8 mouse cellular contexts compared by ENCODE assay signal in the genomic region with DNA sequence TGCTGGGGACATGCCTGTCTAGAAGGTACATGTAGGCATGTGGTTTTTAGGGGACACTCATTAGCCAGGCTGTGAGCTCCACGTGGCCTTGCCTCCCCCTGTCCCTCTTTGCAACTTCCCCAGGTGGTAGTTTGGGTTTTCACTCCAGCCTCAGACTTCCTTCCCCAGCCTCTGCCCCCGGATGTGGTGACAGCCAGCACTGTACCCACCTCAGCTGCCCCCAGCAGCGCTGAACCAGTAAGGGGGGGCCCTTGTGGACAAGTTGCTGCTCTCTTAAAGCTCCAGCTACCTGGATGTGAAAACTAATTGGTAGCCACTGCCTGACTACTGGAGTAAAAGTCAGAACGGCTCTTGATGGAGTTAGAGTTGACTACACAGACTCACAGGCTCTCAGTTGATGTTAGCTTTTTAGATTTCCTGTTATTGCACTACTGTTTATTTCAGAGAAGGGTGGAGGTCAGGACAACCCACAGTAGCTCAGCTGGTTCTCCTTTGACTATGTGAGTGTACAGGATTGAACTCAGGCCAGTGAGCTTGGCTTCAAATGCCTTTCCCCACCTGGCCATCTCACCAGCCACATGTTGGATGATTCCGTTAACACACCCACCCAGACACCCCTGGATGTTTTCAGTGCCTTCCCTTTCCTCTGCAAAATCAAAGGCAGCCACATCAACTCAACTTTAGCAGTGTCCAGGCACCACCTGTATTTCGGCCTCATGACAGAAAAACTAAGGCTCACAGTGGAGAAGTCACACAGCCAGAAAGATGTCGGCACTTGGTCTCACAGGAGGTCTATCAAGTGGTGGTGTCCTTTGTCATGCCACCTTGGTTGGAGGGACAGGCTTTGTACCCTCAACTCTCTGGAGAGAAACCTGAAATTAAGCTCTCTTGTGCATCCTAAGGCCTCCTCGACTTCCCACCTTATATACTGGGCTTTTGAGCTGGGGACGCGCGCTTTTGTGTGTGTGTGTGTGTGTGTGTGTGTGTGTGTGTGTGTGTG. TPM values are rescaled to one million over a fixed set of nuclear protein-coding genes. Genes with fewer than 3 reads are reported as not detected.
DNase-seq lines count a peak whose midpoint lies in the region; ATAC-seq and TF ChIP-seq lines count a peak whose summit lies in the region.

No protein-coding gene starts in this region.

- peak; percentile 41; the same call in 1 of the 2 replicates for TF ChIP-seq POLR2A in CH12.LX (IDR thresholded peaks at IDR 0.05; ENCODE audit: low read depth, low read length)

- dilution Hi-C loops in CH12.LX (cut with MboI; ENCODE audit: extremely low pct_ligation_motif_present, extremely low pct_unique_long_range_greater_than_20kb, low sequenced_read_pairs) = no loop called here

- H3K4me1 ChIP-seq in CH12.LX (ENCODE audit: control insufficient read depth in 1 of 2, insufficient read depth in 2 of 2) = peaks cover 24 to 53% of the 10 kb centered on the region in 2 experiments
- peaks cover 19% of the 10 kb centered on the region for H3K4me1 ChIP-seq in hindbrain, embryonic 14.5 days (replicated peaks; ENCODE audit: control insufficient read depth, insufficient read depth, low read length)
- peaks cover 17% of the 10 kb centered on the region; the same call in 1 of the 2 replicates for H3K4me1 ChIP-seq in lung, postnatal 0 days (ENCODE audit: insufficient read depth, low read depth, low read length)

- no peak for TF ChIP-seq CTCF in CH12.LX (conservative IDR thresholded peaks at IDR 0.05 in 1 of 2, IDR thresholded peaks at IDR 0.05 in 1 of 2; ENCODE audit: low read depth in 2 of 2, low read length in 2 of 2)
- no peak for TF ChIP-seq CTCF in lung, postnatal 0 days (IDR thresholded peaks at IDR 0.05)

- no peaks in the 10 kb centered on the region for H3K9me3 ChIP-seq in CH12.LX (replicated peaks; ENCODE audit: low read length)
- H3K9me3 ChIP-seq in hindbrain, embryonic 14.5 days (ENCODE audit: control insufficient read depth, low read length) = no peaks in the 10 kb centered on the region
- H3K9me3 ChIP-seq in lung, postnatal 0 days (ENCODE audit: low read length) = no peaks in the 10 kb centered on the region

- peak; percentile 59 for ATAC-seq in common myeloid progenitor, adult 5-6 weeks (replicated peaks; ENCODE audit: low read depth, poor library complexity, severe bottlenecking)
- no peak for ATAC-seq in hindbrain, embryonic 14.5 days (ENCODE audit: low FRiP score)
- ATAC-seq in lung, postnatal 0 days = no peak
- no peak for ATAC-seq in cerebellum, adult (ENCODE audit: insufficient number of reproducible peaks, low FRiP score, low TSS enrichment)

- no peak for TF ChIP-seq RAD21 in CH12.LX (IDR thresholded peaks at IDR 0.05; ENCODE audit: low read depth, low read length)

- WGBS in hindbrain, embryonic 14.5 days = 42% methylated on average over 11 of the region's 11 CpGs
- 21% methylated on average over 11 of the region's 11 CpGs for WGBS in lung, postnatal 0 days

- in situ Hi-C loops in CH12.LX (cut with MboI; ENCODE audit: low pct_ligation_motif_present, low pct_unique_long_range_greater_than_20kb, low sequenced_read_pairs) = no loop called here

- peaks cover 43 to 54% of the 10 kb centered on the region in 2 experiments for H3K36me3 ChIP-seq in CH12.LX (replicated peaks in 1 of 2; ENCODE audit: control insufficient read depth in 1 of 2, insufficient read depth in 1 of 2, low read length in 1 of 2)
- peaks cover 45% of the 10 kb centered on the region for H3K36me3 ChIP-seq in hindbrain, embryonic 14.5 days (replicated peaks; ENCODE audit: control insufficient read depth, insufficient read depth)
- peaks cover 22% of the 10 kb centered on the region; the same call in 1 of the 2 replicates for H3K36me3 ChIP-seq in lung, postnatal 0 days (ENCODE audit: insufficient read depth, low read length)

- H3K9ac ChIP-seq in CH12.LX (ENCODE audit: insufficient read depth, low read depth) = peak overlapping the region; percentile 93
- H3K9ac ChIP-seq in hindbrain, embryonic 14.5 days = peak overlapping the region; percentile 71; the same call in 1 of the 2 replicates
- H3K9ac ChIP-seq in lung, postnatal 0 days (replicated peaks; ENCODE audit: low read depth) = no peak overlapping the region

- peak; percentile 80 for DNase-seq in CH12.LX (ENCODE audit: extremely low read depth)
- DNase-seq in hindbrain, embryonic 14.5 days (ENCODE audit: low spot score) = no peak
- peak; percentile 40 for DNase-seq in lung, postnatal 0 days (ENCODE audit: low spot score)
- DNase-seq in spleen, adult 18-20 months = peak; percentile 75 to 83
- DNase-seq in gastrocnemius, postnatal 25 days = no peak
- DNase-seq in yolk sac, embryonic 10.5 days (ENCODE audit: low spot score) = no peak

- peak overlapping the region; percentile 91 for H3K27ac ChIP-seq in CH12.LX (ENCODE audit: insufficient read depth, low read depth)
- peak overlapping the region; percentile 69 for H3K27ac ChIP-seq in hindbrain, embryonic 14.5 days
- peak overlapping the region; percentile 94 for H3K27ac ChIP-seq in lung, postnatal 0 days (ENCODE audit: low read length)

- peak overlapping the region; percentile 88 for H3K4me2 ChIP-seq in CH12.LX (ENCODE audit: insufficient read depth, low read depth, poor library complexity, severe bottlenecking)
- peak overlapping the region; percentile 92 for H3K4me2 ChIP-seq in hindbrain, embryonic 14.5 days (replicated peaks)
- peak overlapping the region; percentile 98 for H3K4me2 ChIP-seq in lung, postnatal 0 days (replicated peaks; ENCODE audit: low read depth, low read length)

- peak overlapping the region in 2 of 3 experiments; percentile 14 to 86 for H3K4me3 ChIP-seq in CH12.LX (replicated peaks in 1 of 3; ENCODE audit: low read depth in 2 of 3, low read length in 2 of 3, poor library complexity in 1 of 3)
- H3K4me3 ChIP-seq in hindbrain, embryonic 14.5 days (replicated peaks; ENCODE audit: low read length) = peak overlapping the region; percentile 47
- H3K4me3 ChIP-seq in lung, postnatal 0 days (ENCODE audit: low read depth, low read length) = peak overlapping the region; percentile 59; the same call in 1 of the 2 replicates

- peak; percentile 12 for TF ChIP-seq EP300 in CH12.LX (IDR thresholded peaks at IDR 0.05; ENCODE audit: low read length)
- TF ChIP-seq EP300 in lung, postnatal 0 days (IDR thresholded peaks at IDR 0.05) = peak; percentile 44

- H3K79me2 ChIP-seq in CH12.LX (replicated peaks; ENCODE audit: control insufficient read depth, extremely low read depth, insufficient read depth, poor library complexity, severe bottlenecking) = peaks cover 24% of the 10 kb centered on the region

- H3K27me3 ChIP-seq in CH12.LX (replicated peaks) = no peaks in the 10 kb centered on the region
- no peaks in the 10 kb centered on the region for H3K27me3 ChIP-seq in hindbrain, embryonic 14.5 days (ENCODE audit: control insufficient read depth, insufficient read depth, low read length)
- no peaks in the 10 kb centered on the region for H3K27me3 ChIP-seq in lung, postnatal 0 days (replicated peaks; ENCODE audit: insufficient read depth, low read length)

TF ChIP-seq in CH12.LX, 34 proteins besides CTCF, POLR2A, EP300 and RAD21 (continues in another document):
- TF ChIP-seq IRF4 (IDR thresholded peaks at IDR 0.05; ENCODE audit: low read depth, low read length) = no peak
- TF ChIP-seq MXI1 (IDR thresholded peaks at IDR 0.05; ENCODE audit: low read depth, low read length) = peak; percentile 91
- TF ChIP-seq NELFE (IDR thresholded peaks at IDR 0.05; ENCODE audit: low read depth, low read length) = peak; percentile 20; the same call in 1 of the 2 replicates
- TF ChIP-seq USF2 (conservative IDR thresholded peaks at IDR 0.05; ENCODE audit: low read depth, low read length) = peak; percentile 45; the same call in 1 of the 2 replicates

RNA-seq across cellular contexts. Expression of gene Prkd2, which starts 0.8 kb away (rescaled TPM):
- total RNA-seq in CH12.LX (2012; rRNA removed) (18.0 and 18.7 TPM in 2 replicates), CH12.LX (2014; rRNA removed) (8.6 and 9.8 TPM in 2 replicates)
- 32.2 and 39.0 TPM in 2 replicates for polyA plus RNA-seq in CH12.LX (2012; ENCODE audit: insufficient read length, low read depth)
- 7.0 and 12.9 TPM in 2 replicates for total RNA-seq in common myeloid progenitor, adult 5-6 weeks (2017)
- 5.6 and 5.8 TPM in 2 replicates for polyA plus RNA-seq in hindbrain, embryonic 14.5 days (2014; fragmentation: Nextera tagmentation; extraction: Ambion mirVana)
- polyA plus RNA-seq in lung, postnatal 0 days (2015; fragmentation: Nextera tagmentation; extraction: Ambion mirVana) = 26.1 and 29.0 TPM in 2 replicates
- 1 to 10 TPM; 5.0 to 5.3 TPM for total RNA-seq in gastrocnemius, postnatal 25 days (2021)

RNA-seq across cellular contexts. Expression of gene Fkrp, which starts 25.3 kb away (rescaled TPM):
- 19.6 and 20.3 TPM in 2 replicates for total RNA-seq in CH12.LX (2012; rRNA removed)
- total RNA-seq in CH12.LX (2014; rRNA removed) = 13.0 and 16.5 TPM in 2 replicates
- 19.6 and 23.4 TPM in 2 replicates for polyA plus RNA-seq in CH12.LX (2012; ENCODE audit: insufficient read length, low read depth)
- 9.1 and 11.4 TPM in 2 replicates for total RNA-seq in common myeloid progenitor, adult 5-6 weeks (2017)
- polyA plus RNA-seq in hindbrain, embryonic 14.5 days (2014; fragmentation: Nextera tagmentation; extraction: Ambion mirVana) = 44.7 and 48.5 TPM in 2 replicates
- polyA plus RNA-seq in lung, postnatal 0 days (2015; fragmentation: Nextera tagmentation; extraction: Ambion mirVana) = 22.3 and 23.5 TPM in 2 replicates
- total RNA-seq in gastrocnemius, postnatal 25 days (2021) = 10 to 100 TPM; 35.7 to 42.3 TPM

RNA-seq across cellular contexts. Expression of gene Strn4, which starts 26.2 kb away (rescaled TPM):
- total RNA-seq in CH12.LX (2012; rRNA removed) (57.4 and 63.5 TPM in 2 replicates), CH12.LX (2014; rRNA removed) (41.7 and 46.0 TPM in 2 replicates)
- 69.7 and 74.5 TPM in 2 replicates for polyA plus RNA-seq in CH12.LX (2012; ENCODE audit: insufficient read length, low read depth)
- 50.2 and 51.1 TPM in 2 replicates for total RNA-seq in common myeloid progenitor, adult 5-6 weeks (2017)
- 174 and 197 TPM in 2 replicates for polyA plus RNA-seq in hindbrain, embryonic 14.5 days (2014; fragmentation: Nextera tagmentation; extraction: Ambion mirVana)
- 57.7 and 60.7 TPM in 2 replicates for polyA plus RNA-seq in lung, postnatal 0 days (2015; fragmentation: Nextera tagmentation; extraction: Ambion mirVana)
- total RNA-seq in gastrocnemius, postnatal 25 days (2021) = 10 to 100 TPM; 13.2 to 22.4 TPM

RNA-seq across cellular contexts. Expression of gene Dact3, which starts 33.3 kb away (rescaled TPM):
- 2.9 and 3.5 TPM in 2 replicates for total RNA-seq in CH12.LX (2012; rRNA removed)
- 4.0 and 5.1 TPM in 2 replicates for total RNA-seq in CH12.LX (2014; rRNA removed)
- polyA plus RNA-seq in CH12.LX (2012; ENCODE audit: insufficient read length, low read depth) = 9.2 and 12.0 TPM in 2 replicates
- total RNA-seq in common myeloid progenitor, adult 5-6 weeks (2017) = 0.14 and 1.1 TPM in 2 replicates
- polyA plus RNA-seq in hindbrain, embryonic 14.5 days (2014; fragmentation: Nextera tagmentation; extraction: Ambion mirVana) = 5.8 and 6.6 TPM in 2 replicates
- 4.2 and 4.3 TPM in 2 replicates for polyA plus RNA-seq in lung, postnatal 0 days (2015; fragmentation: Nextera tagmentation; extraction: Ambion mirVana)
- total RNA-seq in gastrocnemius, postnatal 25 days (2021) = 1 to 10 TPM; 1.9 to 2.3 TPM

RNA-seq across cellular contexts. Expression of gene Gng8, which starts 49.7 kb away (rescaled TPM):
- total RNA-seq in CH12.LX (2012; rRNA removed) (0.25 TPM in 1 of 2 replicates, not detected in the other), CH12.LX (2014; rRNA removed) (not detected in 2 replicates)
- polyA plus RNA-seq in CH12.LX (2012; ENCODE audit: insufficient read length, low read depth) = 2.4 and 2.5 TPM in 2 replicates
- total RNA-seq in common myeloid progenitor, adult 5-6 weeks (2017) = 3.1 TPM in 1 of 2 replicates, not detected in the other
- polyA plus RNA-seq in hindbrain, embryonic 14.5 days (2014; fragmentation: Nextera tagmentation; extraction: Ambion mirVana) = 0.78 and 2.5 TPM in 2 replicates
- polyA plus RNA-seq in lung, postnatal 0 days (2015; fragmentation: Nextera tagmentation; extraction: Ambion mirVana) = 5.2 and 6.6 TPM in 2 replicates
- not detected for total RNA-seq in gastrocnemius, postnatal 25 days (2021)

Comparison
In these comparisons a context has a peak if more than half of its experiments do, and no peak if none do; other contexts are left out.
1. DNase-seq: peak in CH12.LX (single experiment), lung, postnatal 0 days (single experiment) and spleen, adult 18-20 months (2 of 2); none in hindbrain, embryonic 14.5 days (single experiment), gastrocnemius, postnatal 25 days (single experiment) and yolk sac, embryonic 10.5 days (single experiment).
2. Peak in every context shown above with its lines, with median percentiles within 50 percentile points of each other: H3K27ac ChIP-seq, H3K4me2 ChIP-seq and H3K4me3 ChIP-seq.